8 mouse cellular contexts compared by ENCODE assay signal in genomic region chr17:24960852-24961715, GRCm38 (mm10). TPM values are rescaled to one million over a fixed set of nuclear protein-coding genes. Genes with fewer than 3 reads are reported as not detected.
DNase-seq lines count a peak whose midpoint lies in the region; ATAC-seq and TF ChIP-seq lines count a peak whose summit lies in the region.

No protein-coding gene starts in this region.

- ATAC-seq in heart, embryonic 12.5 days (ENCODE audit: insufficient number of reproducible peaks, low FRiP score), result no peak
- no peak for ATAC-seq in heart, postnatal 0 days (ENCODE audit: insufficient read depth, low read depth)
- peak; percentile 47 for ATAC-seq in liver, postnatal 0 days

- no peak overlapping the region; the same call in 1 of the 2 replicates for H3K27ac ChIP-seq in heart, embryonic 12.5 days (ENCODE audit: poor library complexity, severe bottlenecking)
- H3K27ac ChIP-seq in heart, postnatal 0 days (ENCODE audit: low read depth), result no peak overlapping the region
- H3K27ac ChIP-seq in liver, postnatal 0 days (ENCODE audit: low read depth), result peak overlapping the region; percentile 59; the same call in 1 of the 2 replicates

- peaks cover 52% of the 10 kb centered on the region for H3K36me3 ChIP-seq in heart, embryonic 12.5 days
- H3K36me3 ChIP-seq in heart, postnatal 0 days (replicated peaks; ENCODE audit: control insufficient read depth, insufficient read depth, low read length), result peaks cover 45% of the 10 kb centered on the region
- peaks cover 41% of the 10 kb centered on the region for H3K36me3 ChIP-seq in liver, postnatal 0 days (replicated peaks; ENCODE audit: insufficient read depth, low read length)

- no peaks in the 10 kb centered on the region for H3K9me3 ChIP-seq in heart, embryonic 12.5 days (replicated peaks)
- H3K9me3 ChIP-seq in heart, postnatal 0 days (replicated peaks; ENCODE audit: control insufficient read depth, low read length), result no peaks in the 10 kb centered on the region
- H3K9me3 ChIP-seq in liver, postnatal 0 days (ENCODE audit: low read length), result no peaks in the 10 kb centered on the region

- peak overlapping the region; percentile 83 for H3K4me2 ChIP-seq in heart, embryonic 12.5 days
- H3K4me2 ChIP-seq in heart, postnatal 0 days (ENCODE audit: low read depth, low read length), result peak overlapping the region; percentile 89
- H3K4me2 ChIP-seq in liver, postnatal 0 days (ENCODE audit: low read depth, low read length), result peak overlapping the region; percentile 88

- WGBS in heart, embryonic 12.5 days, result 16% methylated on average over 21 of the region's 21 CpGs
- 14% methylated on average over 21 of the region's 21 CpGs for WGBS in heart, postnatal 0 days
- WGBS in liver, postnatal 0 days (ENCODE audit: insufficient replicate concordance), result 11% methylated on average over 21 of the region's 21 CpGs

- H3K9ac ChIP-seq in heart, embryonic 12.5 days, result peak overlapping the region; percentile 34; the same call in 1 of the 2 replicates
- no peak overlapping the region for H3K9ac ChIP-seq in heart, postnatal 0 days (replicated peaks; ENCODE audit: low read depth, low read length)
- peak overlapping the region; percentile 40; the same call in 1 of the 2 replicates for H3K9ac ChIP-seq in liver, postnatal 0 days (replicated peaks)

- peak overlapping the region; percentile 100 for H3K4me3 ChIP-seq in heart, embryonic 12.5 days
- peak overlapping the region; percentile 69 for H3K4me3 ChIP-seq in heart, postnatal 0 days (ENCODE audit: low read depth, low read length)
- peak overlapping the region; percentile 87 for H3K4me3 ChIP-seq in liver, postnatal 0 days (ENCODE audit: low read depth, low read length)

- no peaks in the 10 kb centered on the region for H3K27me3 ChIP-seq in heart, embryonic 12.5 days (replicated peaks)
- no peaks in the 10 kb centered on the region for H3K27me3 ChIP-seq in heart, postnatal 0 days (ENCODE audit: control insufficient read depth, insufficient read depth, low read length)
- H3K27me3 ChIP-seq in liver, postnatal 0 days (ENCODE audit: insufficient read depth, low read length), result no peaks in the 10 kb centered on the region

- no peak for TF ChIP-seq CTCF in heart, postnatal 0 days (IDR thresholded peaks at IDR 0.05; ENCODE audit: low read depth)
- TF ChIP-seq CTCF in liver, postnatal 0 days (IDR thresholded peaks at IDR 0.05; ENCODE audit: low read depth), result peak; percentile 17

- no peak for DNase-seq in heart, adult 11 months
- DNase-seq in MEL-GATA-1-ER (ENCODE audit: extremely low read depth, low read depth), result peak; percentile 2
- DNase-seq in heart, postnatal 0 days (ENCODE audit: low spot score), result no peak
- no peak for DNase-seq in liver, postnatal 0 days
- DNase-seq in right cerebral cortex, adult 18-20 months, result no peak
- no peak for DNase-seq in urinary bladder, adult 18-20 months (ENCODE audit: low spot score in 2 of 2)
- no peak for DNase-seq in ovary, postnatal 36 days (ENCODE audit: low spot score)

- H3K4me1 ChIP-seq in heart, embryonic 12.5 days (replicated peaks), result peaks cover 12% of the 10 kb centered on the region
- H3K4me1 ChIP-seq in heart, postnatal 0 days (ENCODE audit: control insufficient read depth, insufficient read depth), result peaks cover 9% of the 10 kb centered on the region; the same call in 1 of the 2 replicates
- peaks cover 11% of the 10 kb centered on the region for H3K4me1 ChIP-seq in liver, postnatal 0 days (ENCODE audit: insufficient read depth)

- 0 out of 2 replicates have a peak, but pooled peaks have one; percentile 30 for TF ChIP-seq EP300 in heart, postnatal 0 days (IDR thresholded peaks at IDR 0.05; ENCODE audit: low read depth)
- TF ChIP-seq EP300 in liver, postnatal 0 days (IDR thresholded peaks at IDR 0.05; ENCODE audit: low read depth), result no peak

RNA-seq across cellular contexts. Expression of gene Jpt2, which starts 0.6 kb away (rescaled TPM):
- 140 and 144 TPM in 2 replicates for polyA plus RNA-seq in heart, embryonic 12.5 days (2016; fragmentation: Nextera tagmentation; extraction: Ambion mirVana)
- total RNA-seq in heart, postnatal 0 days (2014; rRNA removed; ENCODE audit: low replicate concordance), result 22.4 and 46.5 TPM in 2 replicates
- 21.2 and 24.4 TPM in 2 replicates for polyA plus RNA-seq in heart, postnatal 0 days (2015; fragmentation: Nextera tagmentation; extraction: Ambion mirVana)
- 22.4 and 25.1 TPM in 2 replicates for polyA plus RNA-seq in liver, postnatal 0 days (2015; fragmentation: Nextera tagmentation; extraction: Ambion mirVana)

RNA-seq across cellular contexts. Expression of gene Mapk8ip3, which starts 24.3 kb away (rescaled TPM):
- 38.4 and 41.3 TPM in 2 replicates for polyA plus RNA-seq in heart, embryonic 12.5 days (2016; fragmentation: Nextera tagmentation; extraction: Ambion mirVana)
- 57.8 and 65.1 TPM in 2 replicates for total RNA-seq in heart, postnatal 0 days (2014; rRNA removed; ENCODE audit: low replicate concordance)
- 13.1 and 13.3 TPM in 2 replicates for polyA plus RNA-seq in heart, postnatal 0 days (2015; fragmentation: Nextera tagmentation; extraction: Ambion mirVana)
- polyA plus RNA-seq in liver, postnatal 0 days (2015; fragmentation: Nextera tagmentation; extraction: Ambion mirVana), result 4.0 and 4.5 TPM in 2 replicates

RNA-seq across cellular contexts. Expression of gene Cramp1l, which starts 54.5 kb away (rescaled TPM):
- 8.5 and 10.1 TPM in 2 replicates for polyA plus RNA-seq in heart, embryonic 12.5 days (2016; fragmentation: Nextera tagmentation; extraction: Ambion mirVana)
- total RNA-seq in heart, postnatal 0 days (2014; rRNA removed; ENCODE audit: low replicate concordance), result 12.0 and 13.5 TPM in 2 replicates
- polyA plus RNA-seq in heart, postnatal 0 days (2015; fragmentation: Nextera tagmentation; extraction: Ambion mirVana), result 2.2 and 2.4 TPM in 2 replicates
- 1.4 and 1.8 TPM in 2 replicates for polyA plus RNA-seq in liver, postnatal 0 days (2015; fragmentation: Nextera tagmentation; extraction: Ambion mirVana)

RNA-seq across cellular contexts. Expression of gene Ift140, which starts 54.8 kb away (rescaled TPM):
- polyA plus RNA-seq in heart, embryonic 12.5 days (2016; fragmentation: Nextera tagmentation; extraction: Ambion mirVana), result 14.4 and 14.8 TPM in 2 replicates
- total RNA-seq in heart, postnatal 0 days (2014; rRNA removed; ENCODE audit: low replicate concordance), result 11.7 and 13.4 TPM in 2 replicates
- 4.0 and 4.6 TPM in 2 replicates for polyA plus RNA-seq in heart, postnatal 0 days (2015; fragmentation: Nextera tagmentation; extraction: Ambion mirVana)
- 36.9 and 42.7 TPM in 2 replicates for polyA plus RNA-seq in liver, postnatal 0 days (2015; fragmentation: Nextera tagmentation; extraction: Ambion mirVana)
